Comparison of ENCODE assay signal across 8 mouse cellular contexts in genomic region chr14:13284845-13285198, GRCm38 (mm10). TPM values are rescaled to one million over a fixed set of nuclear protein-coding genes. Genes with fewer than 3 reads are reported as not detected.
DNase-seq lines count a peak whose midpoint lies in the region; ATAC-seq lines count a peak whose summit lies in the region.

No protein-coding gene starts in this region.

- no peaks in the 10 kb centered on the region; the same call in 1 of the 2 replicates for H3K27me3 ChIP-seq in heart, embryonic 16.5 days (ENCODE audit: control insufficient read depth, insufficient read depth, low read length)
- no peaks in the 10 kb centered on the region for H3K27me3 ChIP-seq in embryonic facial prominence, embryonic 11.5 days (ENCODE audit: control insufficient read depth, insufficient read depth, low read length)
- peaks cover 13% of the 10 kb centered on the region for H3K27me3 ChIP-seq in hindbrain, embryonic 13.5 days
- peaks cover 4% of the 10 kb centered on the region; the same call in 1 of the 2 replicates for H3K27me3 ChIP-seq in midbrain, embryonic 14.5 days (ENCODE audit: control insufficient read depth, insufficient read depth, low read length)

- no peak for ATAC-seq in heart, embryonic 16.5 days (replicated peaks; ENCODE audit: extremely low read depth, insufficient read depth, low FRiP score)
- no peak for ATAC-seq in embryonic facial prominence, embryonic 11.5 days (replicated peaks; ENCODE audit: insufficient number of reproducible peaks, low FRiP score, low TSS enrichment, low read depth)
- peak; percentile 64; the same call in 1 of the 2 replicates for ATAC-seq in hindbrain, embryonic 13.5 days (ENCODE audit: low FRiP score)
- ATAC-seq in midbrain, embryonic 14.5 days (ENCODE audit: low FRiP score, low TSS enrichment), result no peak
- no peak for ATAC-seq in granulocyte monocyte progenitor cell, adult 5-6 weeks (replicated peaks; ENCODE audit: poor library complexity, severe bottlenecking)

- H3K27ac ChIP-seq in heart, embryonic 16.5 days (ENCODE audit: low read length), result no peak overlapping the region
- H3K27ac ChIP-seq in embryonic facial prominence, embryonic 11.5 days (replicated peaks; ENCODE audit: low read depth, low read length), result no peak overlapping the region
- no peak overlapping the region for H3K27ac ChIP-seq in hindbrain, embryonic 13.5 days
- no peak overlapping the region for H3K27ac ChIP-seq in midbrain, embryonic 14.5 days (replicated peaks; ENCODE audit: low read depth, low read length)

- H3K4me3 ChIP-seq in heart, embryonic 16.5 days (ENCODE audit: low read length), result peak overlapping the region; percentile 41
- peak overlapping the region; percentile 34 for H3K4me3 ChIP-seq in embryonic facial prominence, embryonic 11.5 days (ENCODE audit: low read depth, low read length)
- peak overlapping the region; percentile 43 for H3K4me3 ChIP-seq in hindbrain, embryonic 13.5 days
- H3K4me3 ChIP-seq in midbrain, embryonic 14.5 days (replicated peaks; ENCODE audit: low read depth, low read length), result peak overlapping the region; percentile 33

- no peak overlapping the region for H3K9ac ChIP-seq in heart, embryonic 16.5 days (ENCODE audit: low read length)
- H3K9ac ChIP-seq in embryonic facial prominence, embryonic 11.5 days (replicated peaks; ENCODE audit: low read length), result peak overlapping the region; percentile 37
- peak overlapping the region; percentile 64 for H3K9ac ChIP-seq in hindbrain, embryonic 13.5 days
- 0 out of 2 replicates have a peak overlapping the region, but pooled peaks have one; percentile 3 for H3K9ac ChIP-seq in midbrain, embryonic 14.5 days (replicated peaks; ENCODE audit: low read length)

- no peaks in the 10 kb centered on the region for H3K36me3 ChIP-seq in heart, embryonic 16.5 days (ENCODE audit: control insufficient read depth, insufficient read depth)
- no peaks in the 10 kb centered on the region for H3K36me3 ChIP-seq in embryonic facial prominence, embryonic 11.5 days (replicated peaks; ENCODE audit: control insufficient read depth, insufficient read depth, low read depth, low read length)
- H3K36me3 ChIP-seq in hindbrain, embryonic 13.5 days, result no peaks in the 10 kb centered on the region
- no peaks in the 10 kb centered on the region for H3K36me3 ChIP-seq in midbrain, embryonic 14.5 days (ENCODE audit: control insufficient read depth, insufficient read depth, low read length)

- no peaks in the 10 kb centered on the region for H3K9me3 ChIP-seq in heart, embryonic 16.5 days (replicated peaks; ENCODE audit: control insufficient read depth, low read length)
- no peaks in the 10 kb centered on the region for H3K9me3 ChIP-seq in embryonic facial prominence, embryonic 11.5 days (replicated peaks; ENCODE audit: control insufficient read depth, low read length)
- H3K9me3 ChIP-seq in hindbrain, embryonic 13.5 days, result no peaks in the 10 kb centered on the region
- H3K9me3 ChIP-seq in midbrain, embryonic 14.5 days (ENCODE audit: control insufficient read depth, low read length), result no peaks in the 10 kb centered on the region

- peak overlapping the region; percentile 76 for H3K4me2 ChIP-seq in heart, embryonic 16.5 days (ENCODE audit: low read depth, low read length)
- peak overlapping the region; percentile 61 for H3K4me2 ChIP-seq in embryonic facial prominence, embryonic 11.5 days (ENCODE audit: low read depth, low read length)
- peak overlapping the region; percentile 80 for H3K4me2 ChIP-seq in hindbrain, embryonic 13.5 days
- peak overlapping the region; percentile 79 for H3K4me2 ChIP-seq in midbrain, embryonic 14.5 days (ENCODE audit: low read length)

- no peak for DNase-seq in heart, postnatal 4 days
- no peak for DNase-seq in embryonic facial prominence, embryonic 11.5 days (ENCODE audit: low spot score)
- DNase-seq in midbrain, embryonic 14.5 days, result no peak
- DNase-seq in gastrocnemius, postnatal 10 days, result no peak
- no peak for DNase-seq in MN1 (ENCODE audit: low spot score)

- H3K4me1 ChIP-seq in heart, embryonic 16.5 days (ENCODE audit: control insufficient read depth, insufficient read depth, low read length), result peaks cover 3% of the 10 kb centered on the region; the same call in 1 of the 2 replicates
- H3K4me1 ChIP-seq in embryonic facial prominence, embryonic 11.5 days (ENCODE audit: control insufficient read depth, insufficient read depth, low read length), result no peaks in the 10 kb centered on the region; the same call in 1 of the 2 replicates
- H3K4me1 ChIP-seq in hindbrain, embryonic 13.5 days (replicated peaks), result peaks cover 15% of the 10 kb centered on the region
- no peaks in the 10 kb centered on the region for H3K4me1 ChIP-seq in midbrain, embryonic 14.5 days (ENCODE audit: control insufficient read depth, insufficient read depth, low read length)

- WGBS in heart, embryonic 16.5 days, result 10% methylated on average over 13 of the region's 13 CpGs
- 12% methylated on average over 13 of the region's 13 CpGs for WGBS in embryonic facial prominence, embryonic 11.5 days
- 11% methylated on average over 13 of the region's 13 CpGs for WGBS in hindbrain, embryonic 13.5 days
- WGBS in midbrain, embryonic 14.5 days, result 14% methylated on average over 13 of the region's 13 CpGs

RNA-seq across cellular contexts. Expression of gene Synpr, which starts 0.2 kb away (rescaled TPM):
- polyA plus RNA-seq in heart, embryonic 16.5 days (2015; fragmentation: Nextera tagmentation; extraction: Ambion mirVana), result 1.4 and 1.9 TPM in 2 replicates
- total RNA-seq in heart, postnatal 4 days (2021), result not detected
- polyA plus RNA-seq in embryonic facial prominence, embryonic 11.5 days (2014; fragmentation: Nextera tagmentation; extraction: Ambion mirVana), result 5.1 and 6.4 TPM in 2 replicates
- polyA plus RNA-seq in hindbrain, embryonic 13.5 days (2015; fragmentation: Nextera tagmentation; extraction: Ambion mirVana), result 35.9 and 38.0 TPM in 2 replicates
- polyA plus RNA-seq in midbrain, embryonic 14.5 days (2014; fragmentation: Nextera tagmentation; extraction: Ambion mirVana), result 35.1 and 35.2 TPM in 2 replicates
- under 1 TPM; 0.23 to 0.45 TPM for total RNA-seq in gastrocnemius, postnatal 10 days (2021)
- not detected in 2 replicates for total RNA-seq in granulocyte monocyte progenitor cell, adult 5-6 weeks (2014; fragmentation: Nextera tagmentation)
- total RNA-seq in granulocyte monocyte progenitor cell, adult 5-6 weeks (2017), result not detected in 2 replicates
